Mouse (Mus musculus) lung, adult 2 months (tissue): ENCODE results near the gene Nudt9. TPM values are rescaled to one million over a fixed set of nuclear protein-coding genes. Genes with fewer than 3 reads are reported as not detected.
"Not testable (repeated sequence)": the region's sequence is repeated elsewhere in the genome, so short reads cannot be mapped to it uniquely, and the experiment has no call there.

Experiments used
- DNase-seq: peaks from one replicate; pipeline ENCODE4 v3.0.0; 2022
- H3K4me1 ChIP-seq: fragments of 200-500 bp; 2 replicates; pipeline ENCODE4 v1.6.1; 2011; ENCODE audit warnings: low read length; ENCODE audit not compliant: control insufficient read depth, insufficient read depth
- H3K4me3 ChIP-seq: fragments of 200-500 bp; replicated peaks from 2 replicates; pipeline ENCODE3; 2011; ENCODE audit warnings: low read depth, mild to moderate bottlenecking, control low read depth, low read length; ENCODE audit errors: extremely low read depth
- CTCF ChIP-seq: fragments of 200-500 bp; IDR thresholded peaks from 2 replicates; pipeline ENCODE4 v1.5.1; 2011; ENCODE audit warnings: mild to moderate bottlenecking, low read length, control low read depth; ENCODE audit not compliant: insufficient read depth
- POLR2A ChIP-seq: fragments of 200-500 bp; IDR thresholded peaks from 2 replicates; pipeline ENCODE4 v1.6.1; 2011; ENCODE audit warnings: low read depth, mild to moderate bottlenecking, control low read depth, low read length, borderline replicate concordance; ENCODE audit errors: extremely low read depth
- WGBS: fragments of 180-500 bp; shearing (Covaris S2); methylation state at CpG from one replicate; pipeline ENCODE4 v1.1.7; 2018; 5-methylcytosine and 5-hydroxymethylcytosine counted together
- polyA plus RNA-seq: library from polyadenylated mRNA; depleted of rRNA; stranded (reverse); fragments of >200 nt; gene quantifications from 2 replicates; pipeline ENCODE4 v1.2.3, GENCODE M21; 2012

Gene Nudt9
- polyA plus RNA-seq, 1 experiment: 51.1 TPM

DNA sequence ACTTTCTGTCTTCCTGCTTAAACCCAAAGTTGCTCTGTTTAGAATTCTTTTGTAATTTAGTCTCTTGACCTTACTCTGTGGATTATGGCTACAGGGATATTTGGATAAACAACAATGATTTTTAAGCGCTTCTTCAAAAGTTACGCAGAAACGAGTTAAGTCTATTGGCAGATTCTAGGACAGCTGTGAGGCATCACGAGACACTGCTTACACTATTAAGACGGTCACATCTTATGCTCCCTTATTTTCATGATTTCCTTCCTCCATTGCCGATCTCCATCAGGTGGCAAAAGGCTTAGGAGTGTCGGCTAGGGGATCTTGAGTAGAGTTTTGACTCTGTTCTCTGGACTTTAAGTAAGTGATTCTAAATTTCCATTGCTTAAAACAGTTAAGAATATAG is 35.8 kb upstream of the Nudt9 start:
- TF ChIP-seq POLR2A (no peak), CTCF (no peak)
- no peak for DNase-seq
- WGBS: 71% methylated on average over 7 of the region's 7 CpGs
- Histone ChIP-seq H3K4me1 (no peaks in the 10 kb centered on the region; the same call in 1 of the 2 replicates), H3K4me3 (no peak overlapping the region)

DNA sequence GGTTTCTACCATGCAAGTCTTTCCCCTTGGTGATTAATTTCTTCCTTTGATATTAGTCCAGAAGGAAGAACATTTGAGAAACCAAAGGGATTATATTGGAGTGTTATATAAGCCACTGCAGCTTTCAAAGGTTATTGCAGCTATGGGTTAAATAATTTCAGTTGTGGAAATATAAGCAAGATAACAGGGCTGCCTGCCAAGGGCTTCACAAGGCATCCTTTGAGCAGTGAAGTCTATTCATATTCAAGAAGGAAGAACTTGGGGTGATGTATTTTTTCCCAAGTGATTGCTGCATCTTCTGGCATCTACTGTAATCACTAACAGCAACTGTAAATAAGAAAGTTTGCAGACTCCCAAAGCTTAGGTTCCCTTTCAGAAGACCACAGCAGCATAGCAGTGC is 34.7 kb upstream of the Nudt9 start:
- no peak for TF ChIP-seq CTCF

GRCm38 (mm10) chr5:104021597-104022378 is 24.3 kb upstream of the Nudt9 start, which contains the start of gene Hsd17b11:
Hsd17b11 (minus strand) TSS chr5:104021919.
- peak; percentile 82 for DNase-seq
- Histone ChIP-seq H3K4me1 (peaks cover 18% of the 10 kb centered on the region), H3K4me3 (peak within 1 kb of the TSS; percentile 91)
- no peak for TF ChIP-seq CTCF
- peak; percentile 80; the same call in 1 of the 2 replicates for TF ChIP-seq POLR2A
- WGBS: under 1% methylated on average over 31 of the region's 31 CpGs

More for the DNA sequence above, 34.7 kb upstream of the Nudt9 start:
- no peak overlapping the region for H3K4me3 ChIP-seq
- H3K4me1 ChIP-seq: no peaks in the 10 kb centered on the region; the same call in 1 of the 2 replicates
- no peak for DNase-seq

GRCm38 (mm10) chr5:104022558-104022957 is 23.5 kb upstream of the Nudt9 start:
- no peak for DNase-seq
- Histone ChIP-seq H3K4me3 (no peak overlapping the region), H3K4me1 (peaks cover 18% of the 10 kb centered on the region)
- WGBS: 49% methylated on average over 5 of the region's 5 CpGs
- TF ChIP-seq POLR2A (no peak), CTCF (no peak)

DNA sequence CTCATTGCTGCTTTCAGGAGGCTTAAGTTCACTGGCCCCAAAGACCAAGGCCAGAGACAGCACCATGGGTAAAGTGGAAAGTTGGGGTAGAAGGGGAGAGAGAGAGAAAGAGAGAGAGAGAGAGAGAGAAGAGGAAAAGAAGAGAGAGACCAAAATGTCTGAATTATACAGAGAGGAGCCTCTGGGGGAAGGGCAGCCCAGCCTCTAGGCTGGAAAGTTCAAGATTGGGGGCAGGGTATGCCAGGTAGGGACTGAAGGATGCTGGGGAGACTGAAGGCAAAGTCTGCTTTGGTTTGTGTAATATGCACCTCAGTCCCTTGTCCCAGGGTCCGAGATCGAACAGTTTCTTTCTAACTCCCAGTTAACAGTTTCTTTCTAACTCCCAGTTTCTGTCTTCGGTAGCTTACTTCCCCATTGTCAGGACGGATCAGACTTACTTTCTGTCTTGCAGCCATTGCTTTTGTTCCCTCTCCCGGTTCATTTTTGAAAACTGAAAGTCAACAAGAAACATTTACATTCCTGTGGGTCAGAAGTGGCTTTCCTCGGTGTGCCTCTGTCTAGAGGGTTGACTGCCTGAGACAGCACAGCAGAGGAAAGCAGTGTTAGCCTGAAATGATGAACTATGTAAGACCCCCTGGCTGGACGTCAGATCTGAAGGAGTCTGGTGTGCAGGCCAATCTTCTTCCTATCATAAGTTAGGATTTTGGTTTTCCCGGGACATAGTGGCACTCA is 22.7 kb upstream of the Nudt9 start:
- WGBS: 53% methylated on average over 8 of the region's 8 CpGs
- TF ChIP-seq CTCF (no peak), POLR2A (no peak)
- no peak for DNase-seq
- Histone ChIP-seq H3K4me3 (no peak overlapping the region), H3K4me1 (peaks cover 18% of the 10 kb centered on the region)

DNA sequence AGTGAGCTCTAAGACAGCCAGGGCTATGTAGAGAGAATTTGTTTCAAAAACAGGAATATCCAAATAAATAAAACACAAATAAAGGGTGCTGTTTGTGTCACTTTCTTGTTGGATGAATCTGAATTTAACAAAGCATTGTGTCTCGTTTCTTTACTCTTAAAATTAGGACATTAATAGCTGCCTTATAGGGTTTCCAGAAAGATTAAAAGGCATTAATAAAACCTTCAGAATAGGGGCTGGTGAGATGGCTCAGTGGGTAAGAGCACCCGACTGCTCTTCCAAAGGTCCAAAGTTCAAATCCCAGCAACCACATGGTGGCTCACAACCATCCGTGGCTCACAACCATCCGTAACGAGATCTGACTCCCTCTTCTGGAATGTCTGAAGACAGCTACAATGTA is 21.9 kb upstream of the Nudt9 start:
- WGBS: 60% methylated on average over 5 of the region's 5 CpGs
- not testable (repeated sequence) for H3K4me3 ChIP-seq, DNase-seq
- H3K4me1 ChIP-seq: peaks cover 15% of the 10 kb centered on the region

DNA sequence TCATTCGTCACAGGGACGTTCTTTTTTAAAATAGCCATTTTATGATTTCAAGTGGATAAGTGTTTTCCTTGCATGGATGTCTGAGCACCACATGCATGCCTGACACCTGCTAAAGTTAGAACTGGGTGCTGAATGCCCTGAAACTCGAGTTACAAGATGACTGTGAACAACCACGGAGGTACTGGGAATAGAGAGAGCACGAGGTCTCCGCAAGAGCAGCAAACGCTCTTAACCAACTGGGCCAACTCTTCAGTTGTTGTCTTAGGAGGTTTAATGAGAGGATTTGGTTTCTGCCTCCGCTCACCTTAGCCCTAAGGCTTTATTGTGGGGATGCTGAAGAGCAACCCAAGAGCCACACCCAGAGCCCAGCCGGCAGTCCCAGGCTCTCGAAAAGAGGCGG is 21.3 kb upstream of the Nudt9 start:
- Histone ChIP-seq H3K4me3 (no peak overlapping the region), H3K4me1 (peaks cover 11% of the 10 kb centered on the region)
- TF ChIP-seq POLR2A (no peak), CTCF (no peak)
- DNase-seq: no peak
- WGBS: 63% methylated on average over 11 of the region's 11 CpGs

GRCm38 (mm10) chr5:104025245-104025854 is 20.8 kb upstream of the Nudt9 start:
- WGBS: 49% methylated on average over 17 of the region's 17 CpGs
- H3K4me3 ChIP-seq: no peak overlapping the region
- peaks cover 7% of the 10 kb centered on the region for H3K4me1 ChIP-seq
- peak; percentile 26 for DNase-seq
- no peak for TF ChIP-seq POLR2A
- TF ChIP-seq CTCF: no peak

GRCm38 (mm10) chr5:104032434-104033097 is 13.5 kb upstream of the Nudt9 start:
- Histone ChIP-seq H3K4me3 (no peak overlapping the region), H3K4me1 (no peaks in the 10 kb centered on the region)
- TF ChIP-seq CTCF (no peak), POLR2A (no peak)
- no peak for DNase-seq
- 70% methylated on average over 2 of the region's 2 CpGs for WGBS
